Mouse (Mus musculus) large intestine, adult 2 months (tissue): ENCODE data around the gene Plxna4. TPM values are rescaled to one million over a fixed set of nuclear protein-coding genes. Genes with fewer than 3 reads are reported as not detected.

Experiments used
- DNase-seq: peaks from one replicate; pipeline ENCODE4 v3.0.0-alpha.2; 2012; ENCODE audit warnings: low read depth, low spot score
- WGBS: fragments of 180-500 bp; shearing (Covaris S2); methylation state at CpG from one replicate; pipeline ENCODE4 v1.1.7; 2018; 5-methylcytosine and 5-hydroxymethylcytosine counted together
- polyA plus RNA-seq: library from polyadenylated mRNA; depleted of rRNA; stranded (reverse); fragments of >200 nt; gene quantifications from 2 replicates; pipeline ENCODE4 v1.2.3, GENCODE M21; 2012

Plxna4 gene
- polyA plus RNA-seq, 1 experiment, result 0.46 TPM

DNA sequence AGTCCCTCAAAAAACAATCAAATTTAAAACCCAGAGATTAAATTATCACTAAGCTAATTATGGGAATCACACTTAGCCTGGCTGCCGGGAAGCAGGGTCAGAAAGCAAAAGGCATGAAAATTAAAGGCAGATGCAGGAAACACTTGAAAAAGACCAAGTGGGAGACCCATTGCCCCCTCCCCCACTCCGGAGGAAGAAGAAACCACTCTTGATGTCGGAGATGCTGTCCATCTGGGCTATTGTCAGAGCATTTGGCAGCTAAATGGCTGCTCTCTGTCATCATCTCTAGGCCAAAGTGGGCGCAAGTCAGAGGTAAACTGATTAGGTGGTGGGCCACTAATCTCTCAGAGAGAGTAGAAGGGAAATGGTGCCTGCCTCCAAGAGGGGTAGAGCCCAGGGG lies 105.5 kb downstream of the Plxna4 start:
- WGBS, result 68% methylated on average over 4 of the region's 4 CpGs
- no peak for DNase-seq

DNA sequence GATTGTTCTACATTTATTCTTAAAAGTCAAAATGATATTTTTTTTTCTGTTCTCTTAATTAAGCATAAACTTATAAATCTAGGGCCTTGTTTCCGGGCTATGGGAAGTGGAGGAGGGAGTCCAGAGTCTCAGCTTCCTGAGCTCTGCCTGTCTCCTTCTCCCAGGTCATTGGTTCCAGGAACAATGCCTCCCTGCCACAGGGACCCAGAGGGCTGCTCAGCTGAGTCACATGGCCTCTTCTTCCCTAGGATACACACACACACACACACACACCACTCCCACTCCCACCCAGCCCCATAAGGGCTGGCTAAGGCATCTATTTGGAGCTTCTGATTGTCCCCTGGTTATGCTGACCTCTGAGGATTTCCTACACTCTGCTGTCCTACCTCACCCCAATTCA lies 107.3 kb downstream of the Plxna4 start:
- WGBS, result 67% methylated on average over 1 of the region's 1 CpGs
- DNase-seq, result no peak

DNA sequence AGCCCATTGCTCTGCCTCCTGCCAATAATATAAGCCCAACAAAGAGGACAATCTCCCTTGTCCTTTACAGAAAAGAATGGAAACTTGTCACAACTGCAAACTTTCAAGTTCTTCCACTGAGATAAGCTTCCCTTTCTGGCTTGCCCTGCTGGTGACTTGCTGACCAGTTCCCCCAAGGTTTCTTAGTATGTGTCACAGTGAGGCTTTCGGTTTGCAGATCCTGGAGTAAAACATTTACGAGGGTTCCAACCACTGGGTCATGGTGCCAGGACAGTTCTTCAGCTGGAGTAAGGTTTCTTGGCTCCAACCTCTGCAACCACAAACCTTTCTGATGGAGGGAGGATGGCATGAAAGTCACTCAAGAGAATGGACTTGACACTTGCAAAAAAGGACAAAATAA lies 108.2 kb downstream of the Plxna4 start:
- whole genome bisulfite sequencing, result 34% methylated on average over 2 of the region's 2 CpGs
- no peak for DNase-seq

- DNase-seq, result no peak
- 25% methylated on average over 2 of the region's 2 CpGs for WGBS
Measured at GRCm38 (mm10) chr6:32479193-32479758, 108.7 kb downstream of the Plxna4 start.

GRCm38 (mm10) chr6:32475958-32476357 lies 112.0 kb downstream of the Plxna4 start:
- no peak for DNase-seq
- WGBS, result 73% methylated on average over 4 of the region's 4 CpGs

DNA sequence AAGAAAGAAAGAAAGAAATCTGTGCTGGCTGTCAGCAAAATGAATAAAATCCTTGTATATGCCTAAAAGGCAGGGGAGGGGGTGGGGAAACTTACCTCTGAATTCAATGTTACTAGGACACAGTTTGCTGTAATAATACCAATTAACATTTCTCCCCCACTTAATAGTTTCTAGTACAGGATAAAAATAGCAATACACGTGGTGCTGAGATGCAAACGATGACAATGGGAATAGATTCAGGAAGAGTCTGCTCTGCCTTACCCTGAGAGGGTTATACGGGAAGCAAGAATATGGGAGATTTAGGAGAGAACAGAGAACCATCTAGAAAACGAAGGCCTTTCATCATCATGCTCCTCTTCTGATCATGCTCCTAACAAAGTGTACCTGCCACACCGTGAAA lies 115.9 kb downstream of the Plxna4 start:
- 80% methylated on average over 5 of the region's 5 CpGs for WGBS
- no peak for DNase-seq

GRCm38 (mm10) chr6:32471639-32472038 lies 116.4 kb downstream of the Plxna4 start:
- 82% methylated on average over 3 of the region's 3 CpGs for WGBS
- DNase-seq, result no peak

GRCm38 (mm10) chr6:32469196-32469595 lies 118.8 kb downstream of the Plxna4 start:
- no peak for DNase-seq
- 48% methylated on average over 5 of the region's 5 CpGs for whole genome bisulfite sequencing

DNA sequence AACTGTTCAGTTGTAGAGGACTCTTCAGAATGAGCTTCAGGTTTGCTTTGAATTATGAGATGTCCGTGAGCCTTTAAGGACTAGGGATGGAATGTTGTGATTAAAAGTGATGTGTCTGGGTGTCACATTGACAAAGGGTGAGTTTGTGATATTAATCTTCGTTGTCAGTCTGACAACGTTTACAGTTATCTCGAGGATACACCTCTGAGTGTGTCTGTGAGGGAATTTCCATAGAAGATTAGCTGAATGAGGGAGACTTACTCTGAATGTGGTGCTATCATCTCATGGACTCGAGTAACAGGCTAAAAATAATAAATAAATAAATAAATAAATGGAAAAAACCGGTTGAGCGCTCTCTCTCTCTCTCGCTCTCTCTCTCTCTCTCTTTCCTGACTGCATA lies 122.9 kb downstream of the Plxna4 start:
- 80% methylated on average over 8 of the region's 8 CpGs for WGBS
- no peak for DNase-seq

DNA sequence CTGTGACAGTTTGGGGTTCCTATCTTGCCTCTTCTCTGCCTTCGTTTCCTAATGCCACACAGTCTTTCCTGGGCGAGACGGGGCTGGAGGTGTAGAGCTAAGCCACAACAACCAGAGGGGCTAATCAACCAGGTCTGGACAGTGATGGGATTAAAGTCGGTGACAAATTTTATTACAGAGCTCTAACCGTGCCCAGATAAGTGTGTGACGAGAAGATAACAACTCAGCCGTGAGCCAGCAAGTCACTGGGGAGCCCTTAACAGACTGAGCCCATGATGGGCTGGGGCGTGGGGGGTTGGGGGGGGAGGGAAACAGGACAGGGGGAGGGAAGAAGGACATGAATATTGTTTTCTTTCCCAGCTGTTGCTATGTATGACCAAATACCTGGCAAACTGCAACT lies 123.4 kb downstream of the Plxna4 start:
- no peak for DNase-seq
- 36% methylated on average over 8 of the region's 8 CpGs for WGBS

DNA sequence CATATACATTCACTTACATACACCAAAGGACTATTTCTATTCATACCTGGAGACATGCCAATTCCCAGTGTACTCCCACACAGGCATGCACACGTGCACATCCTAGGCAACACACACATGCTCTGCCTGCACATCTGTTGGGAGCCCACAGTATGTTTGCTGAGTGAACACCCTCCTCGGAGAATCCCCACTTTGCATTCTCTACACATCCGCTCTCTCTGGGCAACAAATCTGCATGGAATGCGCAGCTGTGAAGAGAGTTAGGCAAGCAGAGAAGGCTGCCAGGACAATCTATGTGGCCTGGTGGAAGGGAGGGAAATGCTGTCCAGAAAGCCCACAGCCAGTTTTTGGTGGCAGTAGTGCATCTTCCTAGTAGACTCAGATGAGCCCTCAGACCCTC lies 123.9 kb downstream of the Plxna4 start:
- 44% methylated on average over 4 of the region's 4 CpGs for WGBS
- DNase-seq, result no peak

DNA sequence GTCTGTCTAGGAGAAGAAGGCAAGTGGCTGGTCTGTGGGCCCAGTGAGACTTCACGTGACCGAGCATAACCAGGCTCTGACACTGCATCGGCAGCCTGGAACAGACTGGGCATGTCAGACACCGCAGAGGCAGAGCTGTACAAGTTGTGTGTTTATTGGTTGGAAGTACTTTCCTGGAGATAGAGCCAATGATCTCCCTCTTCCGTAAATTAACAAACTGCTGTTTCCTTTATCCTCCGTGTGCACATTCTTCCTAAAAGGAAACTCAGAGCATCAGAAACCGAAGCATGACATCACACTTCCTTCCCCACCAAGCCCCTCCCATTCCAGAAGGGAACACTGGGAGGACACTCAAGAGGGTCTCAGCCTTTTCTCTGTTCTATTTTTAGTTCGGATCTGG lies 127.6 kb downstream of the Plxna4 start:
- DNase-seq, result no peak
- WGBS, result 54% methylated on average over 8 of the region's 8 CpGs

DNA sequence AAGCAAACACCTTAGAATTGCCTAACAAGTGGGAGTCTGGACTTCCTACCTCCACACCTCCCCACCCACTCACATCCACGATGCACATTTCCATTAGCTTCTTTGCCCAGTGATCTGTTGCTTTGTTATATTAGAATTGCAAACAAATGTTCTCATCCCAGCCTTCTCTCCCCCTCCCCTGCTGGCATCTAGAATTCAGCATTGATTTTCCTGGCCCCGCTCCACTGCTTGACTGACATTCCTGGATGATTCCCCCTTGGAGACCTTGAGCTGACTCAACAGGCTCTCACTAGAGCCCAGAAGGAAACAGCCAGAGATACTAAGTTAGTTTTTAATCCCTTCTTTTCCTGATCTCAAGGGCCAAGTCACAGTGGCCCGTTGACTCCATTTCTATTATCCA lies 131.4 kb downstream of the Plxna4 start:
- WGBS, result 79% methylated on average over 3 of the region's 3 CpGs
- DNase-seq, result no peak

GRCm38 (mm10) chr6:32451851-32452250 lies 136.1 kb downstream of the Plxna4 start:
- no peak for DNase-seq

GRCm38 (mm10) chr6:32449237-32449963 lies 138.6 kb downstream of the Plxna4 start:
- no peak for DNase-seq
- 63% methylated on average over 8 of the region's 8 CpGs for WGBS

- DNase-seq, result no peak
- WGBS, result 78% methylated on average over 3 of the region's 3 CpGs
Measured at GRCm38 (mm10) chr6:32448787-32449186, 139.2 kb downstream of the Plxna4 start.

GRCm38 (mm10) chr6:32446276-32446675 lies 141.7 kb downstream of the Plxna4 start:
- 75% methylated on average over 4 of the region's 4 CpGs for WGBS
- no peak for DNase-seq

DNA sequence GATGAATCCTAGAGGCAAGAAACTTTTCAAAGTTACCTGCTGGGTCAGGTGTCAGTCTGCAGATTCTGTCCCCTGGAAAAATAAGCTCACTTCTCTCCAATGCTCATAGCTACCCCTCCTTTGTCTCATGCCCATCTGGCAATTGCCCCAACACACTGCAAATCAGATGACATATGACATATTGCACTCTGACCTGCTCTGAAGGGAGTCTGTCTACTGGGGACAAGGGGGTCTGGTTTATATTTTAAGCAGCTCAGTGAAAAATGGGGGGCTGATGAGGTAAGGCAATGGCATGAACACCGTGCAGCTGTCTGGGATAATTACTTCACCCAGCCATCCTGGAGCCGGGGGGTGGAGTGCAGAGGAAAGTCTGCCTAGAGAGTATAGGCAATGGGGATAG lies 142.7 kb downstream of the Plxna4 start:
- WGBS, result 70% methylated on average over 2 of the region's 2 CpGs
- no peak for DNase-seq

- whole genome bisulfite sequencing, result 75% methylated on average over 2 of the region's 2 CpGs
- DNase-seq, result no peak
Measured at GRCm38 (mm10) chr6:32444393-32444792, 143.6 kb downstream of the Plxna4 start.

DNA sequence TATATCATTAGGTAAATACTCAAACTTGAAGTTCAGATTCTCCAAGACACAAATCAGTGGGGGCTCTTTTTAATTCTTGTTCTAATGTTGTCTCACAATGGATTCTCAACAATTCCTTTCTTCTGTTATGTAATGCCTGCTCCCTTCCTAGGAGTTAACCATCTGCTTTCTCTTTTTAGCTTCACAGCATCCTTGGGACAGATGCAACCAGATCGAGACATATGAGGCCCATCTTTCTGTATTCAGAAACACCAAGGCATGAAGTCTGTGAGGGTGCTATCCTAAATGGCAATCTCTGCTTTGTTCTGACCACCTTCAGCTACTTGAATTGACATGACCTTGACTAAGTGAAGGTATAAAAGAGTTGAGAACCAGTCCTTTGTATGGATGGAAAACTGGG lies 144.3 kb downstream of the Plxna4 start:
- WGBS, result 89% methylated on average over 1 of the region's 1 CpGs
- no peak for DNase-seq

- DNase-seq, result no peak
- WGBS, result 67% methylated on average over 2 of the region's 2 CpGs
Measured at GRCm38 (mm10) chr6:32439434-32439833, 148.6 kb downstream of the Plxna4 start.

- no peak for DNase-seq
- WGBS, result 52% methylated on average over 6 of the region's 6 CpGs
Measured at GRCm38 (mm10) chr6:32437219-32437618, 150.8 kb downstream of the Plxna4 start.
